Comparison of ENCODE assay signal across 9 mouse cellular contexts in the genomic region with DNA sequence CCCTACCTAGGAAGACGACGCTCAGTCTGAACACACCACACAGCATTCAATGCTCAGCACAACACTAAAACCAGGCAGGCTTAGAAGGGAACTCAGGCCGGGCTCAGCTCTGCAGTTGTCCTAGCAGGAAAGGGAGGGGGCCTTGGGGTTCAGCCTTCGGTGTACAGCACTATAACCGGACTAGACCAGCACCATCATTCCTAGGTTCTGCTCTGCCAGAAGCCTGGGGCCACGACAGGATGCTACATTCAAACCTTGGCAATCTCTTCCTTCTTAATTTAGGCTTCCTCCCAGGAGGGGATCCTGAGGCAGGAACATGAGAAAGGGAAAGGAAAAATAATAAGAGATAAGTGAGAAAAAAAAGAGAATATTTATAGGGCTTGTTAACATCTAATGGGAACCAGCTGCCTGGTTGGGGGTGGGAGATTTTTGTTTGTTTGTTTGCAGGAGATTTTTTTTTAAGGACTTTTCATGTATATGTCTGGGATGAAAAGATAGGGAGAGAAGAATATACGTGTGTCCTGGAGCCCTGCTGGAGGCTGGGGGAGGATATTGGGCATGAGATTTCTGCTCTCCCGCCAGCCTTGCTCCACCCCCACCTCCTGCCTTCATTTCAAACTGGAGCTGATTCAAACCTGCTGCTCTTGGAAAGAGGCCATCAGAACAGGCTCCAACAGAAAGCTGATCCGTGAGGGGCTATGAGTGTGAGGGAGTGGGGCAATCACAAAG.
A peak's percentile ranks its signal among the peaks of the same experiment; 100 is the strongest.
DNase-seq lines count a peak whose midpoint lies in the region; ATAC-seq lines count a peak whose summit lies in the region.
"Had no signal": no experiment of that assay in that cellular context is flagged by ENCODE, and none has a peak within 500 bp of the region (broad histone marks: within the 10 kb centered on the region; RNA-seq: fewer than 3 reads in every experiment).

No protein-coding gene starts in this region.

- no peaks in the 10 kb centered on the region for H3K4me1 ChIP-seq in liver, embryonic 12.5 days
- H3K4me1 ChIP-seq in forebrain, embryonic 11.5 days (replicated peaks; ENCODE audit: control insufficient read depth, insufficient read depth, low read length): peaks cover 4% of the 10 kb centered on the region; the same call in 1 of the 2 replicates
- H3K4me1 ChIP-seq in heart, embryonic 14.5 days (ENCODE audit: control insufficient read depth in 2 of 2, insufficient read depth in 2 of 2, low read length in 2 of 2): peaks cover 22 to 23% of the 10 kb centered on the region in 2 experiments
- peaks cover 52% of the 10 kb centered on the region for H3K4me1 ChIP-seq in kidney, embryonic 15.5 days
- H3K4me1 ChIP-seq in limb, embryonic 15.5 days: peaks cover 56% of the 10 kb centered on the region

- H3K9ac ChIP-seq in liver, embryonic 12.5 days: no peak overlapping the region
- H3K9ac ChIP-seq in forebrain, embryonic 11.5 days (ENCODE audit: low read length): no peak overlapping the region
- H3K9ac ChIP-seq in heart, embryonic 14.5 days (ENCODE audit: low read length): no peak overlapping the region; the same call in 1 of the 2 replicates
- H3K9ac ChIP-seq in kidney, embryonic 15.5 days: no peak overlapping the region
- H3K9ac ChIP-seq in limb, embryonic 15.5 days: no peak overlapping the region

- H3K27ac ChIP-seq in liver, embryonic 12.5 days: no peak overlapping the region
- H3K27ac ChIP-seq in forebrain, embryonic 11.5 days (ENCODE audit: low read depth, low read length): peak overlapping the region; percentile 51; the same call in 1 of the 2 replicates
- H3K27ac ChIP-seq in heart, embryonic 14.5 days (replicated peaks in 1 of 2; ENCODE audit: control insufficient read depth in 1 of 2, insufficient read depth in 1 of 2, low read depth in 2 of 2, low read length in 2 of 2): peak overlapping the region; percentile 75
- H3K27ac ChIP-seq in kidney, embryonic 15.5 days: peak overlapping the region; percentile 92
- H3K27ac ChIP-seq in limb, embryonic 15.5 days: peak overlapping the region; percentile 94

- no peaks in the 10 kb centered on the region for H3K9me3 ChIP-seq in liver, embryonic 12.5 days (replicated peaks)
- H3K9me3 ChIP-seq in forebrain, embryonic 11.5 days (ENCODE audit: control insufficient read depth, low read length): no peaks in the 10 kb centered on the region
- no peaks in the 10 kb centered on the region for H3K9me3 ChIP-seq in heart, embryonic 14.5 days (ENCODE audit: control insufficient read depth, low read length)
- no peaks in the 10 kb centered on the region for H3K9me3 ChIP-seq in kidney, embryonic 15.5 days (replicated peaks)
- H3K9me3 ChIP-seq in limb, embryonic 15.5 days: no peaks in the 10 kb centered on the region

- no peak for ATAC-seq in liver, embryonic 12.5 days
- ATAC-seq in forebrain, embryonic 11.5 days (replicated peaks; ENCODE audit: low FRiP score): peak; percentile 72; the same call in 1 of the 2 replicates
- ATAC-seq in heart, embryonic 14.5 days (ENCODE audit: insufficient number of reproducible peaks, insufficient read depth, low FRiP score, low read depth): peak; percentile 78
- ATAC-seq in kidney, embryonic 15.5 days (replicated peaks; ENCODE audit: low FRiP score): peak; percentile 68
- peak; percentile 89 for ATAC-seq in limb, embryonic 15.5 days (ENCODE audit: insufficient number of reproducible peaks, low FRiP score, low TSS enrichment, low read depth)
- ATAC-seq in CD4-positive, CD25-positive, alpha-beta regulatory T cell, adult 4 months: no peak

- peak; percentile 38 for DNase-seq in liver
- peak; percentile 56 for DNase-seq in forebrain, embryonic 11.5 days (ENCODE audit: low spot score)
- DNase-seq in ovary, postnatal 14 days (ENCODE audit: low spot score): peak; percentile 65

- no peak overlapping the region for H3K4me2 ChIP-seq in liver, embryonic 12.5 days
- no peak overlapping the region for H3K4me2 ChIP-seq in forebrain, embryonic 11.5 days (ENCODE audit: low read depth, low read length, severe bottlenecking)
- peak overlapping the region; percentile 44 for H3K4me2 ChIP-seq in heart, embryonic 14.5 days (ENCODE audit: low read length)
- H3K4me2 ChIP-seq in kidney, embryonic 15.5 days: peak overlapping the region; percentile 27
- peak overlapping the region; percentile 22; the same call in 1 of the 2 replicates for H3K4me2 ChIP-seq in limb, embryonic 15.5 days

- no peaks in the 10 kb centered on the region for H3K36me3 ChIP-seq in liver, embryonic 12.5 days
- no peaks in the 10 kb centered on the region for H3K36me3 ChIP-seq in forebrain, embryonic 11.5 days (ENCODE audit: control insufficient read depth, insufficient read depth, low read length)
- no peaks in the 10 kb centered on the region for H3K36me3 ChIP-seq in heart, embryonic 14.5 days (ENCODE audit: control insufficient read depth, insufficient read depth, low read length)
- H3K36me3 ChIP-seq in kidney, embryonic 15.5 days: no peaks in the 10 kb centered on the region
- no peaks in the 10 kb centered on the region for H3K36me3 ChIP-seq in limb, embryonic 15.5 days

- H3K4me3 ChIP-seq in liver, embryonic 12.5 days: no peak overlapping the region
- no peak overlapping the region for H3K4me3 ChIP-seq in forebrain, embryonic 11.5 days (ENCODE audit: low read depth, low read length)
- H3K4me3 ChIP-seq in heart, embryonic 14.5 days (ENCODE audit: control insufficient read depth in 1 of 2, insufficient read depth in 1 of 2, low read depth in 1 of 2, low read length in 2 of 2): no peak overlapping the region
- no peak overlapping the region for H3K4me3 ChIP-seq in kidney, embryonic 15.5 days (replicated peaks)
- no peak overlapping the region for H3K4me3 ChIP-seq in limb, embryonic 15.5 days

- H3K27me3 ChIP-seq in liver, embryonic 12.5 days (replicated peaks): no peaks in the 10 kb centered on the region
- no peaks in the 10 kb centered on the region for H3K27me3 ChIP-seq in forebrain, embryonic 11.5 days (ENCODE audit: control insufficient read depth, insufficient read depth, low read length)
- H3K27me3 ChIP-seq in heart, embryonic 14.5 days (ENCODE audit: control insufficient read depth, insufficient read depth, low read length): no peaks in the 10 kb centered on the region
- no peaks in the 10 kb centered on the region for H3K27me3 ChIP-seq in kidney, embryonic 15.5 days
- no peaks in the 10 kb centered on the region for H3K27me3 ChIP-seq in limb, embryonic 15.5 days
- H3K27me3 ChIP-seq: CH12.LX had no signal

- 48% methylated on average over 9 of the region's 9 CpGs for WGBS in liver, embryonic 12.5 days (ENCODE audit: insufficient replicate concordance)
- WGBS in forebrain, embryonic 11.5 days: 36% methylated on average over 9 of the region's 9 CpGs
- WGBS in heart, embryonic 14.5 days: 26% methylated on average over 9 of the region's 9 CpGs
- 12% methylated on average over 9 of the region's 9 CpGs for WGBS in kidney, embryonic 15.5 days
- 7% methylated on average over 9 of the region's 9 CpGs for WGBS in limb, embryonic 15.5 days

Comparison
In these comparisons a context has a peak if more than half of its experiments do, and no peak if none do; other contexts are left out.
1. ATAC-seq: peak in forebrain, embryonic 11.5 days (single experiment), heart, embryonic 14.5 days (single experiment), kidney, embryonic 15.5 days (single experiment) and limb, embryonic 15.5 days (single experiment); none in liver, embryonic 12.5 days (single experiment) and CD4-positive, CD25-positive, alpha-beta regulatory T cell, adult 4 months (single experiment).
2. H3K4me2 ChIP-seq: peak in heart, embryonic 14.5 days (single experiment), kidney, embryonic 15.5 days (single experiment) and limb, embryonic 15.5 days (single experiment); none in liver, embryonic 12.5 days (single experiment) and forebrain, embryonic 11.5 days (single experiment).
3. Peak in every context shown above with its lines, with median percentiles within 50 percentile points of each other: DNase-seq.